Mouse (Mus musculus): ENCODE results near the gene Sh3pxd2a. TPM values are rescaled to one million over a fixed set of nuclear protein-coding genes. Genes with fewer than 3 reads are reported as not detected.

The Sh3pxd2a gene
- polyA plus RNA-seq, 1 experiment from 2014 or later: 2.7 TPM

GRCm38 (mm10) chr19:47291307-47292080 lies 172.7 kb downstream of the Sh3pxd2a start:
- WGBS: 27% methylated on average over 7 of the region's 7 CpGs
- DNase-seq (ENCODE audit: low spot score): peak; percentile 50
- Histone ChIP-seq H3K4me3 (0 out of 2 replicates have a peak overlapping the region, but pooled peaks have one; percentile 11), H3K36me3 (peaks cover 8% of the 10 kb centered on the region), H3K27me3 (ENCODE audit: insufficient read depth, poor library complexity, severe bottlenecking) (peaks cover 16% of the 10 kb centered on the region), H3K4me1 (replicated peaks) (peaks cover 62% of the 10 kb centered on the region), H3K9me3 (no peaks in the 10 kb centered on the region), H3K27ac (peak overlapping the region; percentile 85)

GRCm38 (mm10) chr19:47286886-47287450 lies 177.2 kb downstream of the Sh3pxd2a start:
- H3K4me1 ChIP-seq (replicated peaks): peaks cover 55% of the 10 kb centered on the region
- H3K36me3 ChIP-seq: peaks cover 52% of the 10 kb centered on the region
- DNase-seq (ENCODE audit: low spot score): peak; percentile 51
- H3K9me3 ChIP-seq: no peaks in the 10 kb centered on the region
- 54% methylated on average over 17 of the region's 17 CpGs for WGBS
- peak overlapping the region; percentile 70 for H3K27ac ChIP-seq
- peaks cover 10% of the 10 kb centered on the region for H3K27me3 ChIP-seq (ENCODE audit: insufficient read depth, poor library complexity, severe bottlenecking)
- 0 out of 2 replicates have a peak overlapping the region, but pooled peaks have one; percentile 11 for H3K4me3 ChIP-seq

- WGBS: 78% methylated on average over 6 of the region's 6 CpGs
- Histone ChIP-seq H3K9me3 (no peaks in the 10 kb centered on the region), H3K27ac (peak overlapping the region; percentile 70; the same call in 1 of the 2 replicates), H3K4me3 (no peak overlapping the region), H3K36me3 (peaks cover 63% of the 10 kb centered on the region), H3K4me1 (replicated peaks) (peaks cover 50% of the 10 kb centered on the region), H3K27me3 (ENCODE audit: insufficient read depth, poor library complexity, severe bottlenecking) (peaks cover 10% of the 10 kb centered on the region)
- DNase-seq (ENCODE audit: low spot score): no peak
These were observed 178.6 kb downstream of the Sh3pxd2a start for GRCm38 (mm10) chr19:47285581-47285980.

DNA sequence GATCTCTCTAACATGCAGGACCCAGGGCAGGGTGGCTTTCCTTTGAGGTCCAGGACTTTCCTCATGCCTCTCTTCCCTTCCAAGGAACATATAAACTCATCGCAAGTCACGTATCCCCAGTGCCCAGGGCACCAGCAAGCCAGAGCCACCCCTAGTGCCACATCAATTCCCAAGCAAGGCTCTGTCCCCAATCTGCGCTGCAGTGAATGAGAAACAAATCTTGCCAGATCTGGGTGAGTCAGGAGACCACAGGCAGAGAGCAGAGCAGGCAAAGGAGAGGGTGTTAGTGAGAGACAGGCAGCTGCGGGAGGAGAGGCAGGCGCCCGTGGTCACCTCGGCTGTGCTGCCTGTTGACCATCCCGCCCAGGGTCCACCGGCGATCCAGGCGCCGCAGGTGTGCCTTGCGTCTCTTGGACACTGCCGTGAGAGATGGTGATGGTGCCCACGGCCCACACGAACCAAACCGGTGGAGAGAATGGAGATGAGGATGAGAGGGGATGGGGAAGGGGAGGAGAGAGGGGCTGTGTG lies 181.4 kb downstream of the Sh3pxd2a start:
- H3K27ac ChIP-seq: no peak overlapping the region
- no peaks in the 10 kb centered on the region for H3K27me3 ChIP-seq (ENCODE audit: insufficient read depth, poor library complexity, severe bottlenecking)
- H3K4me1 ChIP-seq (replicated peaks): peaks cover 37% of the 10 kb centered on the region
- no peak overlapping the region for H3K4me3 ChIP-seq
- H3K9me3 ChIP-seq: no peaks in the 10 kb centered on the region
- no peak for DNase-seq (ENCODE audit: low spot score)
- H3K36me3 ChIP-seq: peaks cover 82% of the 10 kb centered on the region
- 92% methylated on average over 17 of the region's 17 CpGs for WGBS

GRCm38 (mm10) chr19:47282050-47282454 lies 182.1 kb downstream of the Sh3pxd2a start:
- Histone ChIP-seq H3K4me1 (replicated peaks) (peaks cover 30% of the 10 kb centered on the region), H3K9me3 (no peaks in the 10 kb centered on the region), H3K4me3 (no peak overlapping the region), H3K36me3 (peaks cover 89% of the 10 kb centered on the region), H3K27me3 (ENCODE audit: insufficient read depth, poor library complexity, severe bottlenecking) (no peaks in the 10 kb centered on the region), H3K27ac (peak overlapping the region; percentile 60; the same call in 1 of the 2 replicates)
- WGBS: 84% methylated on average over 6 of the region's 6 CpGs
- DNase-seq (ENCODE audit: low spot score): no peak

- H3K4me3 ChIP-seq: no peak overlapping the region
- H3K9me3 ChIP-seq: no peaks in the 10 kb centered on the region
- peaks cover 19% of the 10 kb centered on the region for H3K4me1 ChIP-seq (replicated peaks)
- peak overlapping the region; percentile 41 for H3K27ac ChIP-seq
- DNase-seq (ENCODE audit: low spot score): no peak
- H3K36me3 ChIP-seq: peaks cover 93% of the 10 kb centered on the region
- WGBS: 83% methylated on average over 9 of the region's 9 CpGs
- no peaks in the 10 kb centered on the region for H3K27me3 ChIP-seq (ENCODE audit: insufficient read depth, poor library complexity, severe bottlenecking)
These were observed 183.3 kb downstream of the Sh3pxd2a start for GRCm38 (mm10) chr19:47280894-47281293.

DNA sequence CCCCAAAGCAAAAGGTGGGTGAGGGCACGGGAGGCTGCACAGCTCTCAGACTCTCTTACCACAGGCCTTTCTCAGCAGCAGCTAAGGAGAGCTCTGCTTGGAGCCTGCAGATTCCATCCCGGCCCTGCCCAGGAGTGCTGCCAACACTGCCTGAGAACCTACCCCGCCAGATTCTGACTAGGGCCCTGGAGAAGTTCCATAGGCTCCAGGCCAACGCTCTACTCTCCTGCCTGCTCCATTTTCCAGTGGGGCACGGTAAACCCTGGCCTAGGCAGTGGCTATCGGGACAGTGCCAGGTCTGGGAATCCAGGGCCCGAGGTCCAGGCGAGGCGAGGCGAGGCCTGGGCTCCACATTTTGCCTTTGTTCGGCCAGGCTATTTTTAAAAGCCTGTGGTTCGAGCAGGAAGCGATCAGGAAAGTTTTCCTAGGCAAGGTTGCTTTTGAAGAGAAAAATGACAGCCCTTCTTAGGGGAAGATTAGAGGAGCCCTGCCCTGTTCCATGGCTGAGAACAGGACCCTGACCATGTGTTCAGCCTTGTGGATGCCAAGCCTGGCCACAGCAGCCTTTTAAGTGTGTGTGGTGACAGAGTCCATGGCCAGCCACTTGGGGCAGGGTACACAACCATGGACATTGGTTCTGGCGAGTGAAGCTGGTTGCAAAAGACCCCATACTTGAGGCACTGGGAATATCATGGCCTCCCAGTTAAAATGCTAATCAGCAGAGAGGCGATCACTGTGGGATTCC lies 184.2 kb downstream of the Sh3pxd2a start:
- Histone ChIP-seq H3K27ac (peak overlapping the region; percentile 62; the same call in 1 of the 2 replicates), H3K36me3 (peaks cover 93% of the 10 kb centered on the region), H3K4me1 (replicated peaks) (peaks cover 15% of the 10 kb centered on the region), H3K9me3 (no peaks in the 10 kb centered on the region), H3K27me3 (ENCODE audit: insufficient read depth, poor library complexity, severe bottlenecking) (no peaks in the 10 kb centered on the region), H3K4me3 (no peak overlapping the region)
- WGBS: 93% methylated on average over 15 of the region's 15 CpGs
- DNase-seq (ENCODE audit: low spot score): no peak

GRCm38 (mm10) chr19:47279372-47279771 lies 184.8 kb downstream of the Sh3pxd2a start:
- H3K27ac ChIP-seq: peak overlapping the region; percentile 62; the same call in 1 of the 2 replicates
- 90% methylated on average over 4 of the region's 4 CpGs for WGBS
- no peaks in the 10 kb centered on the region for H3K9me3 ChIP-seq
- H3K4me1 ChIP-seq (replicated peaks): peaks cover 15% of the 10 kb centered on the region
- H3K27me3 ChIP-seq (ENCODE audit: insufficient read depth, poor library complexity, severe bottlenecking): no peaks in the 10 kb centered on the region
- no peak for DNase-seq (ENCODE audit: low spot score)
- H3K36me3 ChIP-seq: peaks cover 92% of the 10 kb centered on the region
- no peak overlapping the region for H3K4me3 ChIP-seq

GRCm38 (mm10) chr19:47276730-47277129 lies 187.5 kb downstream of the Sh3pxd2a start:
- 87% methylated on average over 6 of the region's 6 CpGs for WGBS
- no peaks in the 10 kb centered on the region for H3K9me3 ChIP-seq
- peaks cover 9% of the 10 kb centered on the region for H3K4me1 ChIP-seq (replicated peaks)
- no peak for DNase-seq (ENCODE audit: low spot score)
- H3K27me3 ChIP-seq (ENCODE audit: insufficient read depth, poor library complexity, severe bottlenecking): no peaks in the 10 kb centered on the region
- H3K36me3 ChIP-seq: peaks cover 92% of the 10 kb centered on the region
- H3K4me3 ChIP-seq: no peak overlapping the region
- no peak overlapping the region for H3K27ac ChIP-seq

GRCm38 (mm10) chr19:47270520-47270919 lies 193.7 kb downstream of the Sh3pxd2a start:
- no peak for DNase-seq (ENCODE audit: low spot score)
- H3K9me3 ChIP-seq: no peaks in the 10 kb centered on the region
- no peaks in the 10 kb centered on the region for H3K4me1 ChIP-seq (replicated peaks)
- H3K4me3 ChIP-seq: no peak overlapping the region
- 88% methylated on average over 9 of the region's 9 CpGs for WGBS
- H3K36me3 ChIP-seq: peaks cover 92% of the 10 kb centered on the region
- no peaks in the 10 kb centered on the region for H3K27me3 ChIP-seq (ENCODE audit: insufficient read depth, poor library complexity, severe bottlenecking)
- H3K27ac ChIP-seq: no peak overlapping the region

- 53% methylated on average over 8 of the region's 8 CpGs for whole genome bisulfite sequencing
- Histone ChIP-seq H3K4me3 (no peak overlapping the region), H3K36me3 (peaks cover 88% of the 10 kb centered on the region), H3K27me3 (ENCODE audit: insufficient read depth, poor library complexity, severe bottlenecking) (no peaks in the 10 kb centered on the region), H3K9me3 (no peaks in the 10 kb centered on the region), H3K27ac (no peak overlapping the region), H3K4me1 (replicated peaks) (peaks cover under 1% of the 10 kb centered on the region; the same call in 1 of the 2 replicates)
- DNase-seq (ENCODE audit: low spot score): peak; percentile 30
These were observed 194.5 kb downstream of the Sh3pxd2a start for GRCm38 (mm10) chr19:47269729-47270128.

DNA sequence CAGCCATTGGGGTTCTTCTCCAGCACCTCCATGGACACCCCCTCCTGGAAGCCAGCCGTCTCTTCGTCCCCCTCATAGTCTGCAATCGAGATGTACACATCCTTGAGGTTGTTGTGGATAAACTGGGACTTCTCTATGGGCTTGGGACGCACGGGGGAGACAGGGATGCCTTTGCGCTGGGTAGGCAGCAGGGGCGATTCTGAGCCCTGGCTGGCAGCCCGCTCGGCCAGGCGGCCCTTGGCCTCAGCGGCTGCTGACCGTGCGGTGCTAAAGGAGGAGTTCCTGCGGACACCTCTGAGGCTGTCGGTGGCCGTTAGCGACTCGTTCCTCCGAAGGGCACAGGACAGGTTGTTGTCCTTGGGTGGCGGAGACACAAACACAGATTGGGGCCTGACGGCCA lies 197.1 kb downstream of the Sh3pxd2a start:
- 89% methylated on average over 21 of the region's 21 CpGs for WGBS
- no peak for DNase-seq (ENCODE audit: low spot score)
- H3K36me3 ChIP-seq: peaks cover 64% of the 10 kb centered on the region

More for the DNA sequence above, 197.1 kb downstream of the Sh3pxd2a start:
- peaks cover 7% of the 10 kb centered on the region; the same call in 1 of the 2 replicates for H3K4me1 ChIP-seq (replicated peaks)
- no peak overlapping the region for H3K4me3 ChIP-seq
- H3K9me3 ChIP-seq: no peaks in the 10 kb centered on the region
- no peaks in the 10 kb centered on the region for H3K27me3 ChIP-seq (ENCODE audit: insufficient read depth, poor library complexity, severe bottlenecking)
- H3K27ac ChIP-seq: no peak overlapping the region
